Mouse (Mus musculus): ENCODE data around the gene Inhbe. TPM values are rescaled to one million over a fixed set of nuclear protein-coding genes. Genes with fewer than 3 reads are reported as not detected.
A peak's percentile ranks its signal among the peaks of the same experiment; 100 is the strongest.

Inhbe gene
- total RNA-seq, 2 experiments from 2014 or later = not detected

DNA sequence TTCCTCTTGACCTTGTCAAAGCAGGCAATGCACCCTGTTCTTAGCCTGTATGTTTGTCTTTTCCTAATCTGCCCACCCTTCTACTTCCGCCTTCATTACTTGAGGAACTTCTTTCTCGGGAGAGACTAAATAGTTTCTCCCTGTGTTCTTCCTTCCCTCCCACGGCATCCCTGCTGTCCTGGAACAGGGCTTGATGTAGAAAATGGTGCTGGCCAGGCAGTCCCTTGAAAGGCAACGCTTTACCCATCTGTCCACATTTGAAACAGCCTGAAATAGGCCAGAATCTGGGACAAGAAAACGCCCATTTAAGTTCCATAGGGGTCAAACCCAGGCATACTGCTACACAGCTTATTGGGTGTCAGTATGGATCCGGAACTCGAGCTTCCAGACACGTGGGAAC lies 4.4 kb downstream of the Inhbe start:
- no peak for ATAC-seq (replicated peaks; ENCODE audit: low FRiP score, poor library complexity, severe bottlenecking)

DNA sequence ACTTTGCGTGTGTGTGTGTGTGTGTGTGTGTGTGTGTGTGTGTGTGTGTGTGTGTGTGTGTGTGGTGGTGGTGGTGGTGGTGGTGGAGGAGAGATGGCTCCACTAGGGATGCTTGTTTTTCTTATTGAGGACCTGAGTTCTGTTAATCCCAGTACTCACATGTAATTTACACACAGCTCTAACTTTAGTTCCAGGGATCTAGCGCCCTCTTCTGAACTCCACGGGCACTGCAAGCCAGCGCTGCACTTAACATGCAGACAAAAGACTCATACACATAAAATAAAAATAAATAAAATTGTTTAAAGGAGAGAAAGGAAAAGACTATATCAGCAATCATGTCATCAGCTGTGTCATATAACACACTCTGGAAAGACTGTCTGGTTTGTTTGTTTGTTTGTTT lies 5.3 kb downstream of the Inhbe start:
- no peak for ATAC-seq (replicated peaks; ENCODE audit: low FRiP score, poor library complexity, severe bottlenecking)

DNA sequence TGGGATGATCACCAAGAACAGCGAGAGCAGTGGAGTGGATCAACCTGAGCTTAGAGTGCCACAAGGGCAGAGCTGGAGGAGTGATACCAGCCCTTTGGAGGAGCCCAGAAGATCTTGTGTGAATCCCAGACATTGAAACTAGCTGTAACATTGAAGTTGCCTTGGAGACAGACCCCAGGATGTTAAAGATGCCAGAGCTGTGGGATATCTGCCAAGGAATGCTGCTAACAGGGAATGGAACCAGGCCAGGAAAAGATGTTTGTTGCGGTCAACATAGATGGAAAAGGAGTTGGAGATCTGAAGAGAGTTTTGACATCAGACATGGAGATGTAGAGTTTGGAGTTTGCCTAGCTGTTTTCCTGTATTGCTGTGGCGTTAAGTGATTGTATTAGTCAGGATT lies 8.0 kb downstream of the Inhbe start:
- ATAC-seq (replicated peaks; ENCODE audit: low FRiP score, poor library complexity, severe bottlenecking) = no peak

DNA sequence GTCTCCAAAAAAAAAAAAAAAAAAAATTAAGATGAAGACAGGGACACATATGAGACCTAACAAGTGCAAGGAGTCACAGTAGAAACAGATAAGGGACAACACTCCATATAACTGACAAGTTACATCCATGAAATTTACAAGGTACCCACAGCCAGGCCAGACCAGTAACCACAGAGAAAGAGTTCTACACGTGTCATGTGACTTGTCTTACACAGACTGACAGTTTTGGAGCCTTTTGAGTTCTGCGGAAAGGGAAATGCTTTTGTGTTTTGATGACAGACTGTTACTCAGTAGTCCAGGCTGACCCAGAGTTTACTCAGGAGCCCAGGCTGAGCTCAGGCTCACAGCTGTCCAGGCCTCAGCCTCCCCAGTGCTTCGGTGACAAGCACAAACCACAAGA lies 11.2 kb downstream of the Inhbe start:
- ATAC-seq (replicated peaks; ENCODE audit: low FRiP score, poor library complexity, severe bottlenecking) = no peak

DNA sequence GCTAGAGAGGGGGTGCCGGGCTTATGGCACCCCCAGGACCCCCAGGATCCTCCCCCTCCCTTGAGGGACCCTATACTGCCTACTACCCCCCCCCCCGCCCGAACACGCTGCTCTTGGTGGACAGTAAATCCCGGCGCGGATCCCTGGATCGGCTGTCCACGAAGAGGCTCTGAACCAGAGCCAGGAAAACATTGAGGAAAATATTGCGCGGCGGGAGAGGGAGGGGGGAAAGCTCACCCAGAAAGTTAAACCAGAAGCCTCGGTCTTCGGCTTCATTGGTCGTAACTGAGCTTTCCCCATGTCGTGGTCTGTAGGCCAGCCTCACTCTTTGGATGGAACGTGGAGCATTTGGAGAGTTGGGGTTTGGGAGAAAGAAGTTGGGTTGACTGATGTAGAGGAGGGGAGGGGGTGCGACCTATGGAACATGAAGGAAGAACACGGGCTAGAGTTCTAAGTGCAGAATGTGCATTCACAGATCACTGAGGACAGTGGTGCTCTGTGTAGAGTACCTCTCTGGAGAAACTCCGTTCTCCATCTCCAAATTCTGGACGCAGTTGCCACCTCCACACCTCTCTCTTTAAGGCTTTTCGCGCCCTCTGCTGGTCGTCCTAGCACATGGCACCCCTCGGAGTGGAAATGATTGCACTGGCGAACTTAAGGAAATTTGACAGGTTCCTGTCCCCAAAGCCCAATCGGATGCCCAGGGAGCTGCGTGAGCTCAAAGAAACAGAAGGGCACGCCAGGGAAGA lies 12.1 kb downstream of the Inhbe start, which contains the start of gene Gli1:
Gli1 (minus strand) TSS at position 84 of the 749 bp plus-strand sequence.
- peak; percentile 71 for ATAC-seq (replicated peaks; ENCODE audit: low FRiP score, poor library complexity, severe bottlenecking)

DNA sequence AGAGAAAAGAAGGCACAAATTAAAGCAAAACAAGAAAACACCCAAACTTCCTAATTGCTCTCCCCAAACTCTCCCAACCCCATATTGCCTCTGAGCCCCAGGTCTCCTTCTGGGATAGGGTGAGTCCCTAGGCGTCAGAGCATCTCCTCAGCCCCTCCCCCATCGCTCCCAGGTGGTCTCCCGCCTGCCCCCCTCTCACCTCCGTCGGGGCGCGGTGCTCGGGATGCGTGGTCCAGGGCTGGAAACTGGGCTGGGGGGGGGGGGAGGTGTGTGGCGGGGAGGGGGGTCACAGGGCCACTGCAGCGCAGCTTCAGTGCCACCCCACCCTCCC lies 12.9 kb downstream of the Inhbe start:
- ATAC-seq (replicated peaks; ENCODE audit: low FRiP score, poor library complexity, severe bottlenecking) = no peak

DNA sequence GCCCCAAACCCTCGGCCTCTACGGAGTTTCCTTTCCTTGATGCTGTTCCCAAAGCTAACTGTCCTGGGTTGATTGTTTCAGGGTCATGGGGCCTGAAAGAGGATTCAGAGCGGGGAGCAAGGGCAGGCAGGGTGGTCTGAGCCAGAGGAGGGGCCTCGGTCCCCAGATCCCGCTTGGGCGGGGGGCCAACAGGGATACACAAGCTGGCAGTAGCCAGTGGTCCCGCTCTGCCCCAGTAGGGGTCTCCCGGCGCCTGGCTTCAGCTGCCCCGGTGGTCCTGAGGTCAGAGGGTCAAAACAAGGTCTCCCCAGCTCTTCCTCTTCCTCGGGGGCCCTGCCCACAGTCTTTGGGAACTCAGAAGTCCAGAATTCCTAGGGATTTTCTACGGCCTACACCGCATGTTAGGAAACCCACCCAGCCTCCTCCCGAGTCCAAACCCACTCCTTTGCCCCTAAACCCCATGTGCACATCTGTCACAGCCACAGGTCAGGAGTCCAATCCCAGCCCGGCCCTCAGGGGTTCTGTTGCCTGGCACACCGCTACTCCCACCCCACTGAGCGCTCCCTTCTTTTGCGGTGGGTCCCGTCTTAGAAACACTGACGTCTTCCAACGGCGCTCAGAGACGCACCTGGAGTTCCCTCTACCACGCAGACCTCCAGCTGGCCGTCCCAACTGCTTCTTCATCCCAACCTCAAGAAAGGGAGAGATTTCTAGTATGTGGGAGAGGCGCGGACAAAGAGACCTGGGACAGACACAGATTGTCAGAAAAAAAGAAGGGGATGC lies 13.4 kb downstream of the Inhbe start:
- ATAC-seq (replicated peaks; ENCODE audit: low FRiP score, poor library complexity, severe bottlenecking) = no peak

DNA sequence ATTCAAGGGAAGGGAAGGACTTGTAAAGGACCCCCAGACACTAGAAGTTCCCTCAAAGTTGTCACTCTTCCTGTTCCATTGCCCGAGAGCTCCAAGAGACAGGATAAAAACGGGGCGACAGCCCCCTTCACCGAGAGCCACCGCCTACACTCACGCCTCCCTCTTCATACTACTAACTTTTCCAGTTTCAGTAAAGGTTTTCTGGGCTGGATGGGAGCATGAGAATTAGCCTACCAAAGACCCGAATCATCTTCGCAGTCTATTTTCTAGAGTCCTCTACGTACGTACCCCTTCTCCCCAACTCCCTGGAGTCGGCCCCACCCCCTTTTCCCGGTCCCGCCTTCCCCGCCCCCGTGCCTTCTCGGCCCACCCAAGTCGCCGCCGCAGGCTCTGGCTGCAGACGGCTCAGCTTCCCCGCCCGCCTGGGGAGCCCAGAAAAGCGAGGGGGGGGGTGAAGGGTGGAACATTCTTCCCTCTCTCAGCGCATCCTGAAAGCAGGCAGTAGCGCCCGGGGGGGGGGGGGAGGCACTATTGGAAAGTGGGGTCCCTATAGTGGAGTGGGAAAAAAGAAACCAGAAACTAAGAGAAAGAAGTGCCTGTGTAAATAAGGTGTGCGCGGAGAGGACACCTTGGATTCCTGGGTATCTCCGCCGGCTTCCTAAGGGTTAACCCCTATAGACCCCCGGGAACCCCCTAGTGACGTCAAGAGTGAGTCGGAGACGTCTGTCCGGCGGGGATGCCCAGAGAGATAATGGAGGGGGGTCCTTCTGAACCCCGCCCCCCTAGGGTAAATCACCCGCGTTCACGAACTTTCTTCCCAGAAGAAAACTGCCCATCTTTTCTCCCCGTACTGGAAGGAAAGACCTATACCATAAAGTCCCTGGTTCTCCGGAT lies 14.3 kb downstream of the Inhbe start:
- ATAC-seq (replicated peaks; ENCODE audit: low FRiP score, poor library complexity, severe bottlenecking) = no peak

DNA sequence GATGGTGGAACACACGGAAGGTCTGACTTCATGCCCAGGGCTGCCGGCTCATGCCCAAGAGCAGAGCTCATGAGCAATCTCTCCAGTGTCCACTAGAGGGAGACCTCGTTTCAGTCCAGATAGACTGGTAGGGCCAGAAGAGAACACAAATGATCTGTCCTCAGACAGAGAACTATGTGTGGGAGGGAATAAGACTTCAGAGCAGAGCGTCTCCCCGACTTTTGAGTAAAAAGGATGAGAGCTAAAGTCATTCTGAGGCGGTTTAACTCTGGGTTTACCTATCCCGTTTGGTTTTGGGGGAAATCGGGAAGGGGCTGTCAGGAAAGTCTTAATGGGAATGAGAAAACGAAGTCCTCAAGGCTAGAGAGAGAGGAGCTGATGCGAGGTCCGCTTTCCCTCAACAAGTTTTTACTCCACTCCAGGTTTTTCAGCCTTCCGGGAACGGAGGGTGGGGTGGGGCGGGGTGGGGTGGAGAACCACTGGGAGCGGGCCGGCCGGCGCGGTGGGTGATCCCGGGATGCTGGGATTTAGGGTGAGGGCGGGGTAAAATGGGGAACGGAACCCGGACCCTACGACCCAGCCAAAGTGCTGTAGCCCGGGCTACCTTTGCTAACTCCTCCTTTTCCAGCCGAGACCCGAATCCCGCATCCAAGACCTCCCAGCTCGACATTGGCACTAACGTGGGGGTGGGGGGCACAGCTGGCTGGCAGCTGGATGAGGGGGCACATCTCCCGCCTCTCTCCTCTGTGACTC lies 15.1 kb downstream of the Inhbe start:
- ATAC-seq (replicated peaks; ENCODE audit: low FRiP score, poor library complexity, severe bottlenecking) = peak; percentile 87

DNA sequence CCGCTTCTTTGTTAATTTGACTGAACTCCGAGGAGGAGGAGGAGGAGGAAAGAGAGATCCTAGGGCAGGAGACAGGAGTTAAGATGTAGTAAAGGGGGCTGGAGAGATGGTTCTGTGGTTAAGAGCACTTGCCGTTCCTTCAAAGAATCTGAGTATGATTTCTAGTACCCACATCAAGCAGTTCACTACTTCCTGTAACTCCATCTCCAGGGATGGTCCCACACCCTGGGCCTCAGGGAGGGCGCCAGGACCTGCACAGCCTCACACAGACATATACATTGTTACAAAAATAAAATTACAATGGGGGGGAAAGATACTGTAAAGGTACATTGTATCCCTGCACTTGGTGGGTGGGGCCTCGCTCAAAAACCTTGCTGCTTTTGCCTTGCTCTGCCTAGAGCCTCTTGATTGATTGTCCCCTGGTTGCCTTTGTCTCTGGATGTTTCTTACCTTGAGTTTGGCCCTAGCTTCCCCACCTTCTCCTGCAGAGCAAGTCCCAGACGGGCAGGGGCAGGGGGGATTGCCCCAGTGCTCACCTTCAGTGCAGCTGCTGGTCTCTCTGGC lies 16.6 kb downstream of the Inhbe start:
- ATAC-seq (replicated peaks; ENCODE audit: low FRiP score, poor library complexity, severe bottlenecking) = no peak

DNA sequence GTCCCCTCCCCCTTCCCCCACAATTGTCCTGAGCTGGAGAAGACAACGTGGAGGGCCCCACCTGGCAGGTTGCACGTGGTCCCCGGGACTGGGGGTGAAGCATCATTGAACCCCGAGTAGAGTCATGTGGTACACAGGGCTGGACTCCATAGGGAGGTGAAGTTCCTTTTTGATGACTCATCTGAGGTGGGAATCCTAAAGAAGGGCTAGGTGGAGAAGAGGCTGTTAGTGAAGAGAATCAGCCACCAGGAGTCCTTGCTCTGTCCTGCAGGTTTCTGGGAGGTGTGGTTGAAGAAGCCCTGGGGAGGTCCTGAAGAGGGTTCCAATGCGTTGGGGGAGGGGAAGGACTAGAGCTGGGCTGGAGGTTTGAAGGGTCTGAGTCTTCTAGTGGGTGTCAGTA lies 17.3 kb downstream of the Inhbe start:
- ATAC-seq (replicated peaks; ENCODE audit: low FRiP score, poor library complexity, severe bottlenecking) = no peak

DNA sequence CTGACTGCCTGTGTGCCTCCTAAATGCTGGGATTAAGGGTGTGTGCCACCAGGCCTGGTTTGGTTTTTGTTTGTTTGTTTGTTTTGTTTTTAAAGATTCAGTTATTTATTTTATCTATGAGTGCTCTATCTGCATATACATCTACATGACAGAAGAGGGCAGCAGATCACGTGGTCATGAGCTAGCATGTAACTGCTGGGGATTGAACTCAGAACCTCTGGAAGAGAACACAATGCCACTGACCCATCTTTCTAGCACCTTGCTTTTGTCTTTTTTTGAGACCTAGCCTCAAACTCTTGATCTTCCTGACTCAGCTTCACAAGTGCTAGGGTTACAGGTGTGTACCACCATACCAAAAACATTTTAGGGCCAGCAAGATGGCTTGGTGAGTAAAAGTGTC lies 18.9 kb downstream of the Inhbe start:
- ATAC-seq (replicated peaks; ENCODE audit: low FRiP score, poor library complexity, severe bottlenecking) = no peak

DNA sequence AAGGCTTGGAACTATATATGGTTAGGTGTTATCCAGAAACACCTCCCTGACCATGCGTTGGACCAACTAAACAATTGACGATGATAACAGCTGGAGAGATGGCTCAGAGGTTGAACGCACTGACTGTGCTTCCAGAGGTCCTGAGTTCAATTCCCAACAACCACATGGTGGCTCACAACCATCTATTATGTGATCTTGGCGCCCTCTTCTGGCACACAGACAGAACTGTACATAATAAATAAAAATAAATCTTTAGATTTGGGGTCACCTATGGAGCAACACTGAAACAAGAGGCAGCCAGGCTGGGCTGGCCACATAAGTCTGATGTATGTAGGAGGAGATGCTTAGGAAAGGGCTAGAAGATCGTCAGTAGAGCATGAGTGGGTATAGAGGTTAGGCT lies 21.1 kb downstream of the Inhbe start:
- no peak for ATAC-seq (replicated peaks; ENCODE audit: low FRiP score, poor library complexity, severe bottlenecking)

DNA sequence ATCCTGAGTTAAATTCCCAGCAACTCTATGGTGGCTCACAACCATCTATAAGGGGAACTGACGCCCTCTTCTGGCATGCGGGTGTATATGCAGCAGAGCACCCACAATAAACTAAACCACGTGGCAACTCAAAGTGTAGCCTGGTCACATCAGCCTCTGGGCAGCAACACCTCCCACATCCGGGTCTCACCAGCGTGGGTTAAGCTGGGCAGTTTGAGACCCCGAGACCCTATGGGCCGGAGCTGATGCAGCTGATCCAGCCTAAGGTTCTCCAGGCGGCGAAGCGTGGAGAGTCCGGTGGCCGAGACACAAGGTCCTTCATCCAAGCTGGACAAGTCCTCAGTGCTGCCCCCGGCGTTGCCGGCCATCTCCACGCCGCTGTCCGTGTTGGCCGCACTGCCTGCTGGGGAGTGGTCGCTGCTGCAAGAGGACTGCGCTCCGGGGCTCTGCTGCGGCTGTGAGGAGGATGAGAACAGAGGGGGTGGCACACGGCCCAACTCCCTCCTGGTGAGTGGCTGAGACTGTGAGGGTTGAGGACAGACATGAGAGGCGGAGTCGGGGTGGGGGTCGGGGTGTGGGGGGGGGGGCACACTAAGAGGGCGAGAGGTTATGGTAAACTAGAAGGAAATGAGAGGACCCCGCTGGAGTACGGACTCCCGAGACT lies 21.9 kb downstream of the Inhbe start:
- ATAC-seq (replicated peaks; ENCODE audit: low FRiP score, poor library complexity, severe bottlenecking) = no peak

DNA sequence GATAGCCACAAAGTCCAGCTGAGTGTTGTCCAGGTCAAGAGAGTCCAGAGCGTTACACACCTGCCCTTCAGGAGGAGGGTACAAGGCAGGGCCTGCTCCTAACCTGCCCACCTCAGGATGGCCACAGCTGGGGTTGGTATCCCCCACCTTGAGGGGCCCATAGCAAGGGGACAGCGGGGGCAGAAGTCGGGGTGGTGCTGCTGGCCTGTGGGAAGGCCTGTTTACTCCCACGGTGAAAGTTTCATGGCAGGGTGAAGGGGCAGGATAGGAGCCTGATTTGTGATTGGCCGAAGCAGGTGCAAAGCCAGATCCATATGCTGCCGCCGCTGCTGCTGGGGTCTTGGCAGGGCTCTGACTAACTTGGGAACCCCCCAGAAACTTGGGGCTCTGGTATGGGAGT lies 24.0 kb downstream of the Inhbe start:
- no peak for ATAC-seq (replicated peaks; ENCODE audit: low FRiP score, poor library complexity, severe bottlenecking)

DNA sequence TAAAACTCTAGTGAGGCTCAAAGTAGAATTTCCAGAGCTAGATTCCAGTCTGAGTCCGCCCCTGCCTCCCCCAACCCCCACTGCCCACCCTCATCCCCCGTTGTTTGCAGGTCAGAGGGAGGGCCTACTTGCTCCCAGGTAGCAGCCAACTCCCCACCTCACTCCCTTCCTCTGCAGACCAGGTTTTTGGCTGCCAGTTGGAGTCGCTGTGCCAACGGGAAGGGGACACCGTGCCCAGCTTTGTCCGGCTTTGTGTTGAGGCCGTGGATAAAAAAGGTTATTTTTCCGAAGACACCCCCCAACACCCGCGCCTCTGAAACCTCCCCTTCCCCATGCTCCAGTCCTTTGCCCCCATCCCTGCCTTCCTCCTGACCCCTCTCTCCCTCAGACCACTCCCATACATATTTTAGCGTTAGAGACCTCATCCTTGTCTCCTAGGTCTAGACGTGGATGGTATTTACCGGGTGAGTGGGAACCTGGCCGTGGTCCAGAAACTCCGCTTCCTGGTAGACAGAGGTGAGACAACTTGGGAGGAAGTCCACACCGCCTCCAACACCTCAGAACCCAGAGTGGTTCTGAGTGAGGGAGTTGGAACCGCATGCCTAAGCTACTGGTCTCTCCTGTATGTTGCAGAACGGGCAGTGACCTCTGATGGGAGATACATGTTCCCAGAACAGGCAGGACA lies 26.6 kb downstream of the Inhbe start:
- ATAC-seq (replicated peaks; ENCODE audit: low FRiP score, poor library complexity, severe bottlenecking) = no peak

DNA sequence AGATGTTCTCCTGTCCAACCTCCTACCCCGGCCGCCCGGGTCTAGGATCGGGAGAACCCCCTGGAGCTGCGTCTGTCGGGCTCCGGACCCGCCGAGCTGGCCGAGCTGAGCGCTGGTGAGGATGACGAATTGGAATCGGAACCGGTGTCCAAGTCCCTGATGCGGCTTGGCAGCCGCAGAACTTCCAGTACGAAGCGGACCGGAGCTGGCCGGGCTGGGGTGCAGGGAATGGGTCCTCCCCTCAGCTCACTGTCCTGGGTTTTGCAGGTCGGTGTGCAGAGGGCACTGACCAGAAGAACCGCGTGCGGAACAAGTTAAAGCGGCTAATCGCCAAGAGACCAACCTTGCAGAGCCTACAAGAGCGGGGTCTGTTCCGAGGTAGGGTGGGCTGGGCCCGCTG lies 27.4 kb downstream of the Inhbe start:
- ATAC-seq (replicated peaks; ENCODE audit: low FRiP score, poor library complexity, severe bottlenecking) = no peak

DNA sequence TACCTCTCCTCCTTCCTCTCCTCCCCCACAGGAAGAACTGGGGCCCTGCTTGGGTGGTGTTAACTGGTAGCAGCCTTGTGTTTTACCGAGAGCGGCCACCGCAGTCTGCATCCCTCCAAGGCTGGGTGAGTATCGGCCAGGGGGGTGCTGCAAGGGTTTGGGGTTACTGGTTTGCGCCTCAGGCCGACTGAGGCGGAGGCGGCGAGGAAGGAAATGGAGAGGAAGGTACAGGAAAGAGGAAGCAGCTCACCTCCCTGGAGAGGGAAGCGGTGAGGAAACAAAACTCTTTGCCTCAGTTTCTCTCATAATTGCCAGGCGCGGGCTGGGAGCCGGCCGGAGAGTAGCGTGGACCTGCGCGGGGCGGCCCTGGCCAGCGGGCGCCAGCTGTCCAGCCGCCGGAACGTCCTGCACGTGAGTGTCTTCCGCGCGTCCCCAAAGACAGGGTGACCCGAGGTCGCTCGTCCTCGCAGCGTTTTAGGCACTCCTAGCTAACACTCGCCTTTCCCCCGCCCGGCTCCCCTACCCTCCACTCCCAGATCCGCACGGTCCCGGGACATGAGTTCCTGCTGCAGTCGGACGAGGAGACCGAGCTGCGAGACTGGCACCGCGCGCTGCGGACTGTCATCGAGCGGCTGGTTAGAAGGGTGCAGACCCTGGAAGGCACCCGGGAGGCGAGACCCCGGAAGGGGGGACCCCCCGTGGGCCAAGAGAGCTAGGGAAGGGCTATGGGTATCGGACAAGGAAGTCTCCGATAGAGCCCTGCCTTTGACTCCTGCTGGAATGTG lies 28.0 kb downstream of the Inhbe start:
- no peak for ATAC-seq (replicated peaks; ENCODE audit: low FRiP score, poor library complexity, severe bottlenecking)

Measured in erythroid progenitor cell, adult 5-6 weeks (primary cell).